Mouse (Mus musculus) heart, embryonic 13.5 days (tissue): ENCODE results near the gene Agap1. TPM values are rescaled to one million over a fixed set of nuclear protein-coding genes. Genes with fewer than 3 reads are reported as not detected.
"Not testable (repeated sequence)": the region's sequence is repeated elsewhere in the genome, so short reads cannot be mapped to it uniquely, and the experiment has no call there.

ENCODE experiments used
- ATAC-seq: fragments of 200-750 bp; cut with Nextera tagmentation; 2 replicates; pipeline ENCODE4 v1.8.0; 2017; ENCODE audit warnings: moderate TSS enrichment; ENCODE audit not compliant: insufficient number of reproducible peaks, low FRiP score, low TSS enrichment; ENCODE audit errors: extremely low read depth
- H3K27ac ChIP-seq: fragments of 300-500 bp; sonication (generic); replicated peaks from 2 replicates; pipeline ENCODE4 v1.5.1; 2015; ENCODE audit warnings: moderate library complexity, mild to moderate bottlenecking, inconsistent platforms
- H3K27me3 ChIP-seq: fragments of 300-500 bp; sonication (generic); replicated peaks from 2 replicates; pipeline ENCODE4 v1.6.1; 2015; ENCODE audit warnings: mild to moderate bottlenecking, inconsistent platforms
- H3K36me3 ChIP-seq: fragments of 300-500 bp; sonication (generic); 2 replicates; pipeline ENCODE4 v1.6.1; 2015; ENCODE audit warnings: mild to moderate bottlenecking, inconsistent platforms
- H3K4me1 ChIP-seq: fragments of 300-500 bp; sonication (generic); 2 replicates; pipeline ENCODE4 v1.6.1; 2015; ENCODE audit warnings: inconsistent platforms
- H3K4me2 ChIP-seq: fragments of 300-500 bp; sonication (generic); 2 replicates; pipeline ENCODE4 v1.6.1; 2015; ENCODE audit warnings: inconsistent platforms, mild to moderate bottlenecking, moderate library complexity
- H3K4me3 ChIP-seq: fragments of 300-500 bp; sonication (generic); 2 replicates; pipeline ENCODE4 v1.5.1; 2015; ENCODE audit warnings: moderate library complexity, mild to moderate bottlenecking, inconsistent platforms
- H3K9ac ChIP-seq: fragments of 300-500 bp; sonication (generic); 2 replicates; pipeline ENCODE4 v1.6.1; 2015; ENCODE audit warnings: inconsistent platforms, mild to moderate bottlenecking, moderate library complexity
- H3K9me3 ChIP-seq: fragments of 300-500 bp; sonication (generic); 2 replicates; pipeline ENCODE4 v1.6.1; 2016; ENCODE audit warnings: inconsistent platforms
- WGBS: fragments of 180-500 bp; shearing (Covaris S2); methylation state at CpG from one replicate; pipeline ENCODE4 v1.1.7; 2015; ENCODE audit warnings: mixed read lengths; 5-methylcytosine and 5-hydroxymethylcytosine counted together
- polyA plus RNA-seq: library from polyadenylated mRNA; unstranded; fragments of >200 nt; fragmentation: Nextera tagmentation; extraction: Ambion mirVana; gene quantifications from 2 replicates; pipeline ENCODE4 v1.2.1, GENCODE M21; 2015

Gene Agap1
- polyA plus RNA-seq, 1 experiment from 2014 or later: 7.1 TPM

DNA sequence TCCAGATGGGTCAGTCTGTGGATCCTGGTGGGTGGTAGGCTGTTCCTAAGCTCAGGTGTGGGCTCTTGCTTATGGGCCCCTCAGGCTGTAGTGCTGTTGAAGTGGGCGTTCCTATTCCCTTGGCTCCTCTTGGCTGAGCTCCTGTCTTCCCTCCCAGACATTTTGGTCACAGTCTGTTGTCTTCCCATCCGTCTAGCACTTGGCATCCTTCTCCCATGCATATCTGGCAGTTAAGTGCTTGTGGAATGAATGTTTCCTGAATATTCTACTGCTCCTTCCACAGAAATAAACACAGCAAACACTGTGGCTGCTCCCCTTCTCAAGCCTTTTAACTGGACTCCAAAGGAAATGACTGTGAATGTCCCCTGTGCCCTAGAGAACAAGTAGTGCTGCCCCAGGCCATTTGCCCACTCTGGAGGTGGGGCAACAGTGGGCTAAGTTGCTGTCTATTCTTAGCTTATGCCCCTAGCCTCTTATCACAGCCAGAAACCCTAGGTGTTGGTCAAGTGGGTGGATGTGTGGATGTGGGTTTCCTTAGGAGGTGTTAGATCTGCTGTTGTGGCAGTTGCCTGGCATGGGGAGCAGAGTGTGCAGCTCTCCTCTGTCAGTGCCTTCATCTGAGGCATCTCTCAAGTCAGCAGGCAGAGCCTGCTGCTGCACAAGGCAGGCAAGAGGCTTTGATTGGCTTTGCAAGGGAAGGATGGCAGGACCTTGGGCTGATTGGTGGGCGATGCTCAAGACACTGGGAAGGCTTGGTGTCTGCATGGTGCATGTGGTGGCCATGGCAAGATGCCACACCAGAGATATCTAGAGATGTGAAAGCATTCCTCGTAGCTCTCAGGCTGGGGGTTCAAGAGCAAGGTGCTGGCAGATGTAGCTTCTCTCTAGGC, 24.2 kb downstream of the Agap1 start:
- Histone ChIP-seq H3K27me3 (no peaks in the 10 kb centered on the region), H3K9me3 (no peaks in the 10 kb centered on the region), H3K36me3 (no peaks in the 10 kb centered on the region), H3K4me3 (no peak overlapping the region), H3K4me1 (peaks cover 75% of the 10 kb centered on the region), H3K27ac (peak overlapping the region; percentile 33; the same call in 1 of the 2 replicates), H3K9ac (no peak overlapping the region), H3K4me2 (no peak overlapping the region)
- no peak for ATAC-seq
- WGBS: 48% methylated on average over 4 of the region's 4 CpGs

DNA sequence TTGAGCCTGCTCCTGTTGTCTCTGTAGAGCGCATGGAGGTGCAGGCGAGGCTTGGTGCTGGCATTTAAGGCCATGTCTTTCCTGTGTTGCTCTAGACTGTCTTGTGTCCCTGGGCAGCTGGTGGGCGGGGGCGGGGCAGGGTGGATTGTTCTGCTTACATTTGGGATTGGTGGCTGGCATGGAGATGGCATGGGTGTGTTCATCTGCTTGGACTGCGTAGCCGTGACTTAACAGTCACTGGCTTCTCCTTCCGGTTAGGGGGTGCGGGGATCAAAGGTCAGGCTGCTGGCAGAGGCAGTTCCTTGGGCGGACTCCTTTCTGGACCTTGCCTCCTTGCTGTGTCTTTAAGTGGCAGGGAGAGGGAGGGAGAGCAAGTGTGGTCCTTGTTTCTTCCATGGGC, 26.5 kb downstream of the Agap1 start:
- peaks cover 71% of the 10 kb centered on the region for H3K4me1 ChIP-seq
- H3K9me3 ChIP-seq: no peaks in the 10 kb centered on the region
- no peak overlapping the region for H3K9ac ChIP-seq
- H3K27ac ChIP-seq: no peak overlapping the region
- H3K27me3 ChIP-seq: no peaks in the 10 kb centered on the region
- no peaks in the 10 kb centered on the region for H3K36me3 ChIP-seq
- WGBS: 86% methylated on average over 9 of the region's 9 CpGs
- H3K4me3 ChIP-seq: no peak overlapping the region
- no peak for ATAC-seq
- H3K4me2 ChIP-seq: no peak overlapping the region

DNA sequence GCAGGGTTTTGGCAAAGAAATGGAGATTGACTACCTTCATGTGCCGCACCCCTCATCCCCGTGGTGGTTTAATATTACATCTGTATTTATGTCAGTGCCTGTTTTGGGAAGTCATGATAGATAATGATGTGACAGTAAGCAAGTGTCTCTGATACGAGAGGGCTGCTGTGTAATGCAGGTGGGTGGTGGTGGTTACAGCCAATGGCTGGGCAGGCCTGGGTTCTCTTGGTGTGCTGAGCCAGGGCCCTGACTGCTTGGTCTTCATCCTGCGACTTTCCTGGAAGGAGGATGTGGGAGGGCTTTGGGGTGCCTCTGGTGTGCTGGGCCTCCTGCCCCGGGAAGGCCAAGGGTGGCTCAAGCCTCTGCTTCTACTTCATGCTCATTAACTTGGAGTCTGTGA, 28.2 kb downstream of the Agap1 start:
- H3K4me1 ChIP-seq: peaks cover 66% of the 10 kb centered on the region
- no peak overlapping the region for H3K9ac ChIP-seq
- H3K9me3 ChIP-seq: no peaks in the 10 kb centered on the region
- no peak overlapping the region for H3K4me2 ChIP-seq
- no peak overlapping the region for H3K4me3 ChIP-seq
- ATAC-seq: no peak
- H3K36me3 ChIP-seq: no peaks in the 10 kb centered on the region
- no peak overlapping the region for H3K27ac ChIP-seq
- WGBS: 53% methylated on average over 5 of the region's 5 CpGs
- H3K27me3 ChIP-seq: no peaks in the 10 kb centered on the region

DNA sequence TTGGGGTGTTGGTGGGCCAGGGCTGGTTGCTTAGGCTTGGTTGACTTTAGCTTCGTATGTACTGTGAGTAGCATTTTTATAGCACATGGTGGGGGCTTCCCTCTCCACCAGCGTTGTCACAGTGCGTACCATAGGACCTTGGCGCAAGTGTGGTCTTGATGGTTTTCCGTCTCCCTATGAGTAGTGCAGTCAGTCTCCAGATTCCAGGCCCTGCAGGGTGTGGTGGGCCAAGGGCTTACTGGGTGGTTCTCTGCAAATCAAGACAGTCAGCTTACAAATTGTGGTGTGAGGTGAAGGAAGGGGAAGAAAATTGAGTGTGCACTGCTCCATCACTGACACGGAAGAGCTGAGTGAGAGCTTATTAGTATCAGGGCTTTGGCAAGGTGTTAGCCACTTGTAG, 32.3 kb downstream of the Agap1 start:
- Histone ChIP-seq H3K4me3 (no peak overlapping the region), H3K36me3 (no peaks in the 10 kb centered on the region), H3K27ac (no peak overlapping the region), H3K4me1 (peaks cover 49% of the 10 kb centered on the region), H3K4me2 (no peak overlapping the region), H3K27me3 (no peaks in the 10 kb centered on the region), H3K9ac (no peak overlapping the region), H3K9me3 (no peaks in the 10 kb centered on the region)
- 91% methylated on average over 6 of the region's 6 CpGs for WGBS
- no peak for ATAC-seq

DNA sequence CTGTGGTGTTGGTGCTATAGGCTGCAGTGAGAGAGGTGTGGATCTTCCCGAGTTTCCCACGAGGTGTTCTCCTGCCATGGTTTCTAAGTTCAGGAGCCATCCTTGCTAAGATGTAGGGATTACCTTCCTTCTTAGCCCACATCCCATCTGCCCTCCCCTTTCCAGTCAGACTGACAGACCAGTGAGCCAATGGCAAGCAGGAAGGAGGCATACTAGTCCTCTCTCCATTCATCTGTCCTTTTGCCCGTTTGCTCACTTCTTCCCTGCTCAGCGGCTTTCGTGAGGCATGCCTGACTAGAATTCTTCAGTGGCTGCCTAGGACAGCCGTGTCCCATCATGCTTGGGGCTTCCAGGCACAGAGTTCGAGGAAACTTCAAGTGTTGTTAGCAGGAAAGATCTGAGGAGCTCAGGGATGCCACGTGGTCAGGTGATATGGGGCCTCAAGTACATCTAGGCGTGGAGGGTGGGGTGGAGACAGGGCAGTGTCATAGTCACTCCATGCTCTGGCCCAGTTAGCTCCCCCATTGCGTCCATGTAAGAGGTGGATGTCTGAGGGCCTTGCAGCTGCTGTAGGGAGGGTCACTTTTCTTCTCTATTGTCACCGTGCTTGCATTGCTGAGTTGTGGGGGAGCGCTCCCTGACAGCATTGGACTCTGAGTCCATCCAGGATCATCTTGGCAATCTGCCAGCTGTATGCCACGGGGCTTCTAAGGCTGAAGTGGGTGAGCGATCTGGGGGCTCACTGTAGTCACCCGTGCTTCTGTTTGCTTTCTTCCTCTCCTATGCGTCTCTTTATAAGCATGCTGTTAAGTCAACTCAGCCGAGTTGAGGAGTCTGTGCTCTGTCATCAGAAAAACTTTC, 34.7 kb downstream of the Agap1 start:
- Histone ChIP-seq H3K4me2 (no peak overlapping the region), H3K27ac (no peak overlapping the region), H3K36me3 (no peaks in the 10 kb centered on the region), H3K27me3 (no peaks in the 10 kb centered on the region), H3K4me1 (peaks cover 42% of the 10 kb centered on the region), H3K4me3 (no peak overlapping the region), H3K9me3 (no peaks in the 10 kb centered on the region), H3K9ac (no peak overlapping the region)
- no peak for ATAC-seq
- WGBS: 57% methylated on average over 17 of the region's 17 CpGs

DNA sequence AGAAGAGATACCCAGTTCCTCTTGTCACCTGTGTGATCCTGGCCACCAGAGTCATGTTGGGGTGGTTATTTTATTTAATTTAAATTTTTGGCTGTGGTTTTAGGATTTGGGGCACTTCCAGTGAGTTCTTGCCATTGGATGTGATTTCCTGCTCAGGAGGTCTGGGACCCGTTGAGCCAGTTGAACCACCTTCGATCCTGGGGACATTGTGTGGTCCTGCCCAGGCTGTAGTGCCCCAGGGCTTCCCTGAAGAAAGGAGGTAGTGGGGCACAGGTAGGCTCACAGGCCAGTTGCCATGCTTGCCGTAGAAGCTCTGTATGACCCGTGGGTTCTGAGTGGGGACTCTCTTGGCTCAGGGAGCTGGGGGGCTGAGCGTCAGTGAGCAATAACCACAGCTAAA, 38.6 kb downstream of the Agap1 start:
- WGBS: 83% methylated on average over 5 of the region's 5 CpGs
- H3K36me3 ChIP-seq: no peaks in the 10 kb centered on the region
- ATAC-seq: no peak
- no peak overlapping the region for H3K27ac ChIP-seq
- no peak overlapping the region for H3K4me3 ChIP-seq
- H3K4me2 ChIP-seq: no peak overlapping the region
- H3K4me1 ChIP-seq: peaks cover 47% of the 10 kb centered on the region
- no peak overlapping the region for H3K9ac ChIP-seq
- no peaks in the 10 kb centered on the region for H3K9me3 ChIP-seq
- no peaks in the 10 kb centered on the region for H3K27me3 ChIP-seq

DNA sequence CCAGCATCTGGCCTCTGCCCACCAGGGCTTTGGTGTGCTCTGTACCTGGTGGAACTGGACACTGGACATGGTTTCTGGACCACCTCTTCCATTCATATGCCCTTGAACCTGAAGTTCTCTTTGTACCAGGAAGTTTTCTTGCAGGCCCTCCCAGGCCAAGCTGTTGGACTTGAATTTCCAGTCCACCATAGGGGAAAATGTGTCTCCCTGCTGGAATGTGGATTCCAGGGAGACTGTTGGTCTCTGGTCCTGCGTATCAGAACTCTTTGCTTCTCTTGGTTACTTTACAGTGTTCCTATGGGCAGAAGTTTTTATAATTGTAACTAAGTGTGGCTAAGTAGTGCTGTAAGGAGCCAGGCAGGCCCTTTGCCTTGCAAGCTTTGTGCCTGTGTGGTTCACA, 40.2 kb downstream of the Agap1 start:
- Histone ChIP-seq H3K9me3 (no peaks in the 10 kb centered on the region), H3K36me3 (no peaks in the 10 kb centered on the region), H3K27ac (no peak overlapping the region), H3K4me3 (no peak overlapping the region), H3K4me2 (no peak overlapping the region), H3K4me1 (peaks cover 47% of the 10 kb centered on the region), H3K27me3 (no peaks in the 10 kb centered on the region), H3K9ac (no peak overlapping the region)
- 81% methylated on average over 1 of the region's 1 CpGs for WGBS
- ATAC-seq: no peak

DNA sequence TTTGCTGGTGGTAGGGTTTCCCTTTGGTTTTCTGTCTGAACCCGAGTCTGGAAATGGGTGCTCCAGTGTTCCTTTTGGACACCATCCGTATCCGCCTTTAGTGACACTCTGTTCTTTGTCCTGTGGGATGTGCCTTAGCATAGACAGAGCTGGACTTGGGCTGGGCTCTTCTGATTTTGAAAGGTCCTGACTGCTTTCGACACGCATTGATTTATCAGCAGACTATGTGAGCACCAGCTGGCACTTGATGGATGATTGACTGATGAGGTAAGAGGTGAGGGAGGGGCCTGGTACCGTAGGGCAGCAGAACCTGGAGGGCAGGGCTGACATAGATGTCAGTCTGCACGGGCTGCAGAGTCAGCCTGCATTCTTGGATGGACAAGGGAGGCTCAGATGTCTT, 41.6 kb downstream of the Agap1 start:
- no peaks in the 10 kb centered on the region for H3K36me3 ChIP-seq
- peaks cover 51% of the 10 kb centered on the region for H3K4me1 ChIP-seq
- H3K9ac ChIP-seq: no peak overlapping the region
- ATAC-seq: no peak
- H3K4me3 ChIP-seq: no peak overlapping the region
- 54% methylated on average over 7 of the region's 7 CpGs for WGBS
- no peak overlapping the region for H3K4me2 ChIP-seq
- no peaks in the 10 kb centered on the region for H3K27me3 ChIP-seq
- no peak overlapping the region for H3K27ac ChIP-seq
- H3K9me3 ChIP-seq: no peaks in the 10 kb centered on the region

DNA sequence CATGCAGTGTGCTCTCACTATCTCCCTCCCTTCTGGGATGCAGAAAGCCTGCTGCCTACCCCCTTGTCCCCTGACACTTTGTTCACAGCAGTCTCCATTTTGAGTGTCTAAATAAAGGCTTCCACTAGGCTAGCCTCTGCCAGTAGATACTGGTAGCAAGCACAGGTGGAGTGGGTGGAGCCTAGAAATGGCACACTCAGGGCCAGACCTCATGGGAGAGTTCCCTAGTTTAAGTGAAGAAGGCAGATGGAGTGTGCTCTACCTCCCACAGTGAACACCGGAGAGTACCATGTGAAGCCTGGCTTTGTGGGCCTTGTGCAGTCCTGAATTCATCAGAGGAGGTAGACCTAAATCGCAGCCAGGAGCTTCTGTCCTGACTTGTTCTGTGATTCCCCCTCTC, 46.3 kb downstream of the Agap1 start:
- Histone ChIP-seq H3K4me2 (no peak overlapping the region), H3K9ac (no peak overlapping the region), H3K4me3 (no peak overlapping the region), H3K27ac (no peak overlapping the region), H3K27me3 (no peaks in the 10 kb centered on the region), H3K9me3 (no peaks in the 10 kb centered on the region), H3K36me3 (no peaks in the 10 kb centered on the region), H3K4me1 (peaks cover 34% of the 10 kb centered on the region)
- no peak for ATAC-seq
- WGBS: 79% methylated on average over 2 of the region's 2 CpGs

DNA sequence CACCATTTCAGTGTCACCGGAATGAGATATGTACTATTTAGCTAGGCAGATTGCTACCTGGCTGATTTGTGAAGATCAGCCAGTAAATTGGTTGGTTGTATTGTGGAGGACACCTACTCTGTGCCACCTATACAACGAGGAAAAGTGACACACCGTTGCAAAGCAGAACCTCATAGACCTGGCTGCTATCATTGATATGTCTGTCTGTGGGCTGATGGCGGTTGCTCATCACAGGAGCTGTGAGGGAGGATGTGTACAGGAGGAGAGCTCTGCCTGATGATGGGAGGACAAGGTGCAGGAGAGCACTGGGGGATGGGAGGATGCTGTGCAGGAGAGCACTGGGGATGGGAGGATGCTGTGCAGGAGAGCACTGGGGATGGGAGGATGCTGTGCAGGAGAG, 46.7 kb downstream of the Agap1 start:
- H3K9ac ChIP-seq: no peak overlapping the region
- H3K36me3 ChIP-seq: no peaks in the 10 kb centered on the region
- no peaks in the 10 kb centered on the region for H3K27me3 ChIP-seq
- ATAC-seq: no peak
- H3K9me3 ChIP-seq: no peaks in the 10 kb centered on the region
- H3K4me3 ChIP-seq: no peak overlapping the region
- no peak overlapping the region for H3K4me2 ChIP-seq
- H3K4me1 ChIP-seq: peaks cover 30% of the 10 kb centered on the region
- 72% methylated on average over 4 of the region's 4 CpGs for WGBS
- no peak overlapping the region for H3K27ac ChIP-seq

DNA sequence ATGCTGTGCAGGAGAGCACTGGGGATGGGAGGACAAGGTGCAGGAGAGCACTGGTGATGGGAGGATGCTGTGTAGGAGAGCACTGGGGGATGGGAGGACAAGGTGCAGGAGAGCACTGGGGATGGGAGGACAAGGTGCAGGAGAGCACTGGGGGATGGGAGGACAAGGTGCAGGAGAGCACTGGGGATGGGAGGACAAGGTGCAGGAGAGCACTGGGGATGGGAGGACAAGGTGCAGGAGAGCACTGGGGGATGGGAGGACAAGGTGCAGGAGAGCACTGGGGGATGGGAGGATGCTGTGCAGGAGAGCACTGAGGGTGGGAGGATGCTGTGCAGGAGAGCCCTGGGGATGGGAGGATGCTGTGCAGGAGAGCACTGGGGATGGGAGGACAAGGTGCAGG, 47.3 kb downstream of the Agap1 start:
- H3K4me1 ChIP-seq: peaks cover 29% of the 10 kb centered on the region
- H3K9me3 ChIP-seq, H3K9ac ChIP-seq, ATAC-seq, H3K4me3 ChIP-seq, H3K36me3 ChIP-seq, H3K27me3 ChIP-seq, H3K27ac ChIP-seq, H3K4me2 ChIP-seq: not testable (repeated sequence)
